Mouse (Mus musculus) MEL (cell line): ENCODE measurements around the gene Gm20388. TPM values are rescaled to one million over a fixed set of nuclear protein-coding genes. Genes with fewer than 3 reads are reported as not detected.
A peak's percentile ranks its signal among the peaks of the same experiment; 100 is the strongest.

ENCODE experiments used
- DNase-seq: peaks from one replicate; pipeline ENCODE4 v3.0.0; 2011; ENCODE audit warnings: low read depth, low spot score
- H3K27ac ChIP-seq: 2 replicates; pipeline ENCODE4 v1.5.1; 2012; ENCODE audit warnings: low read depth, mild to moderate bottlenecking, control low read depth, low read length, moderate library complexity; ENCODE audit not compliant: control insufficient read depth
- H3K27me3 ChIP-seq, 2 experiments: fragments of 150-350 bp in 1 of 2; sonication (generic) in 1 of 2; 2 replicates each; pipeline ENCODE4 v1.6.1; 2012; ENCODE audit warnings: low read length in 2 of 2, mild to moderate bottlenecking in 2 of 2, improper control_type of control experiment in 1 of 2, moderate library complexity in 1 of 2; ENCODE audit not compliant: insufficient read depth in 2 of 2, control insufficient read depth in 1 of 2
- H3K36me3 ChIP-seq, 2 experiments: 2 replicates each; pipeline ENCODE4 v1.6.1; 2012 to 2014; ENCODE audit warnings: low read length in 2 of 2, improper control_type of control experiment in 1 of 2, inconsistent platforms in 1 of 2, mild to moderate bottlenecking in 1 of 2; ENCODE audit not compliant: insufficient read depth in 2 of 2, control insufficient read depth in 1 of 2
- H3K4me1 ChIP-seq, 2 experiments: fragments of 150-350 bp in 1 of 2; sonication (generic) in 1 of 2; 2 replicates each; pipeline ENCODE4 v1.6.1; 2012; ENCODE audit warnings: low read length in 2 of 2, improper control_type of control experiment in 1 of 2, mild to moderate bottlenecking in 1 of 2; ENCODE audit not compliant: insufficient read depth in 2 of 2, control insufficient read depth in 1 of 2
- H3K4me3 ChIP-seq, 2 experiments: fragments of 150-350 bp in 1 of 2; sonication (generic) in 1 of 2; 2 replicates each; pipeline ENCODE4 v1.5.1; 2012; ENCODE audit warnings: low read depth in 2 of 2, low read length in 2 of 2, mild to moderate bottlenecking in 2 of 2, moderate library complexity in 2 of 2, control low read depth in 1 of 2, improper control_type of control experiment in 1 of 2; ENCODE audit not compliant: control insufficient read depth in 1 of 2, insufficient read depth in 1 of 2
- H3K79me2 ChIP-seq: 2 replicates; pipeline ENCODE4 v1.6.1; 2012; ENCODE audit warnings: mild to moderate bottlenecking, low read length, moderate library complexity; ENCODE audit not compliant: control insufficient read depth, poor library complexity, insufficient read depth
- H3K9ac ChIP-seq: 2 replicates; pipeline ENCODE4 v1.6.1; 2012; ENCODE audit warnings: low read depth, mild to moderate bottlenecking, control low read depth, low read length, moderate library complexity; ENCODE audit not compliant: control insufficient read depth, poor library complexity, severe bottlenecking
- H3K9me3 ChIP-seq: fragments of 150-350 bp; sonication (generic); replicated peaks from 2 replicates; pipeline ENCODE4 v1.6.1; 2012; ENCODE audit warnings: mild to moderate bottlenecking, low read length, improper control_type of control experiment, moderate library complexity; ENCODE audit not compliant: insufficient read depth
- BHLHE40 ChIP-seq: IDR thresholded peaks from 2 replicates; pipeline ENCODE4 v1.6.1; 2012; ENCODE audit warnings: low read depth, mild to moderate bottlenecking, inconsistent platforms, low read length, improper control_type of control experiment, borderline replicate concordance
- CHD1 ChIP-seq: IDR thresholded peaks from 2 replicates; pipeline ENCODE4 v1.6.1; 2012; ENCODE audit warnings: low read depth, mild to moderate bottlenecking, inconsistent platforms, low read length, improper control_type of control experiment
- CHD2 ChIP-seq: IDR thresholded peaks from 2 replicates; pipeline ENCODE4 v1.6.1; 2011; ENCODE audit warnings: low read length, improper control_type of control experiment
- E2F4 ChIP-seq: IDR thresholded peaks from 2 replicates; pipeline ENCODE4 v1.6.1; 2011; ENCODE audit warnings: low read depth, low read length, improper control_type of control experiment, borderline replicate concordance
- ELF1 ChIP-seq: IDR thresholded peaks from 2 replicates; pipeline ENCODE4 v1.6.1; 2014; ENCODE audit warnings: low read depth, mild to moderate bottlenecking, inconsistent platforms, low read length, improper control_type of control experiment, moderate library complexity
- EP300 ChIP-seq, 2 experiments: IDR thresholded peaks; 2 replicates each; pipeline ENCODE4 v1.6.1; 2011; ENCODE audit warnings: improper control_type of control experiment in 2 of 2, low read length in 2 of 2, low read depth in 1 of 2, mild to moderate bottlenecking in 1 of 2
- ETS1 ChIP-seq: IDR thresholded peaks from 2 replicates; pipeline ENCODE4 v1.6.1; 2012; ENCODE audit warnings: low read depth, mild to moderate bottlenecking, inconsistent platforms, low read length, improper control_type of control experiment, moderate library complexity
- KAT2A ChIP-seq: conservative IDR thresholded peaks from 2 replicates; pipeline ENCODE4 v1.6.1; 2012; ENCODE audit warnings: low read depth, low read length, improper control_type of control experiment, inconsistent platforms
- MAX ChIP-seq: IDR thresholded peaks from 2 replicates; pipeline ENCODE4 v1.6.1; 2011; ENCODE audit warnings: low read length, improper control_type of control experiment
- MEF2A ChIP-seq: IDR thresholded peaks from 2 replicates; pipeline ENCODE4 v1.6.1; 2014; ENCODE audit warnings: low read depth, mild to moderate bottlenecking, inconsistent platforms, low read length, improper control_type of control experiment; ENCODE audit not compliant: poor library complexity, insufficient replicate concordance, severe bottlenecking; ENCODE audit errors: extremely low read depth
- MXI1 ChIP-seq: IDR thresholded peaks from 2 replicates; pipeline ENCODE4 v1.6.1; 2011; ENCODE audit warnings: mild to moderate bottlenecking, low read depth, low read length, improper control_type of control experiment
- NRF1 ChIP-seq: IDR thresholded peaks from 2 replicates; pipeline ENCODE4 v1.6.1; 2014; ENCODE audit warnings: low read depth, mild to moderate bottlenecking, inconsistent platforms, low read length, improper control_type of control experiment, moderate library complexity; ENCODE audit not compliant: poor library complexity, insufficient read depth, severe bottlenecking
- RCOR1 ChIP-seq: IDR thresholded peaks from 2 replicates; pipeline ENCODE4 v1.6.1; 2012; ENCODE audit warnings: low read depth, mild to moderate bottlenecking, inconsistent platforms, low read length, improper control_type of control experiment
- SMC3 ChIP-seq: IDR thresholded peaks from 2 replicates; pipeline ENCODE4 v1.6.1; 2011; ENCODE audit warnings: low read depth, low read length, improper control_type of control experiment
- UBTF ChIP-seq: IDR thresholded peaks from 2 replicates; pipeline ENCODE4 v1.6.1; 2012; ENCODE audit warnings: low read depth, mild to moderate bottlenecking, inconsistent platforms, low read length, improper control_type of control experiment, moderate library complexity, borderline replicate concordance; ENCODE audit not compliant: insufficient read depth
- ZKSCAN1 ChIP-seq: IDR thresholded peaks from 2 replicates; pipeline ENCODE4 v1.6.1; 2012; ENCODE audit warnings: low read depth, mild to moderate bottlenecking, inconsistent platforms, low read length, improper control_type of control experiment, moderate library complexity
- ZMIZ1 ChIP-seq: IDR thresholded peaks from 2 replicates; pipeline ENCODE4 v1.6.1; 2012; ENCODE audit warnings: low read depth, mild to moderate bottlenecking, inconsistent platforms, low read length, improper control_type of control experiment, moderate library complexity
- ZNF384 ChIP-seq: IDR thresholded peaks from 2 replicates; pipeline ENCODE4 v1.6.1; 2012; ENCODE audit warnings: low read depth, mild to moderate bottlenecking, inconsistent platforms, low read length, improper control_type of control experiment
- polyA plus RNA-seq, 2 experiments: library from polyadenylated mRNA; stranded (reverse) in 1 of 2; unstranded in 1 of 2; fragments of >175 nt in 1 of 2; fragments of >200 nt in 1 of 2; gene quantifications; 2 replicates each; pipeline versions ENCODE4 v1.2.1 to v1.2.4; 2012; ENCODE audit warnings: low replicate concordance in 2 of 2, low read depth in 1 of 2; ENCODE audit not compliant: insufficient read length in 2 of 2, insufficient read depth in 1 of 2, missing spikeins in 1 of 2
- total RNA-seq: library from RNA; depleted of rRNA; stranded (reverse); fragments of 300-350 nt; gene quantifications from 2 replicates; pipeline ENCODE4 v1.2.3, GENCODE M21; 2012

Gene Gm20388
- total and polyA plus RNA-seq, 3 experiments, result 11.1 to 17.8 TPM; not detected in 1

GRCm38 (mm10) chr8:122720070-122720729 lies 2809.6 kb downstream of the Gm20388 start (continued):
- TF ChIP-seq BHLHE40 (peak; percentile 79), MEF2A (peak; percentile 53; the same call in 1 of the 2 replicates)

GRCm38 (mm10) chr8:122720811-122721640 lies 2810.4 kb downstream of the Gm20388 start:
- Histone ChIP-seq H3K27me3 (no peaks in the 10 kb centered on the region), H3K9ac (peak overlapping the region; percentile 15), H3K4me3 (no peak overlapping the region), H3K9me3 (no peaks in the 10 kb centered on the region), H3K36me3 (peaks cover 0 to 37% of the 10 kb centered on the region in 2 experiments; a peak in 2 of 4 replicates), H3K4me1 (peaks cover 22 to 49% of the 10 kb centered on the region in 2 experiments), H3K79me2 (no peaks in the 10 kb centered on the region), H3K27ac (peak overlapping the region; percentile 27)
- TF ChIP-seq EP300 (IDR thresholded peaks at IDR 0.05; ENCODE audit: low read depth in 1 of 2, low read length in 2 of 2) (no peak), CHD1 (0 out of 2 replicates have a peak, but pooled peaks have one; percentile 33), ETS1 (0 out of 2 replicates have a peak, but pooled peaks have one; percentile 6), UBTF (no peak), E2F4 (no peak), MAX (0 out of 2 replicates have a peak, but pooled peaks have one; percentile 45), ELF1 (0 out of 2 replicates have a peak, but pooled peaks have one; percentile 10), SMC3 (0 out of 2 replicates have a peak, but pooled peaks have one; percentile 1)
- DNase-seq, result peak; percentile 74

GRCm38 (mm10) chr8:122725187-122725586 lies 2814.5 kb downstream of the Gm20388 start:
- Histone ChIP-seq H3K9me3 (no peaks in the 10 kb centered on the region), H3K9ac (no peak overlapping the region), H3K79me2 (no peaks in the 10 kb centered on the region), H3K27ac (no peak overlapping the region), H3K4me3 (no peak overlapping the region), H3K27me3 (no peaks in the 10 kb centered on the region)
- no peak for TF ChIP-seq KAT2A
- no peak for TF ChIP-seq ZMIZ1
- TF ChIP-seq RCOR1, result no peak
- no peak for TF ChIP-seq NRF1
- 0 out of 2 replicates have a peak, but pooled peaks have one; percentile 20 for TF ChIP-seq ELF1
- no peak for TF ChIP-seq EP300 (IDR thresholded peaks at IDR 0.05; ENCODE audit: low read depth in 1 of 2, low read length in 2 of 2)
- no peak for TF ChIP-seq SMC3
- TF ChIP-seq MXI1, result no peak
- peak; percentile 89 for TF ChIP-seq ZKSCAN1
- no peak for TF ChIP-seq CHD2
- TF ChIP-seq ZNF384, result no peak
- TF ChIP-seq, all 39 proteins: peak for 2
- Histone ChIP-seq H3K4me1 (peaks cover 23 to 31% of the 10 kb centered on the region in 2 experiments), H3K36me3 (peaks cover 0 to 15% of the 10 kb centered on the region in 2 experiments; a peak in 2 of 4 replicates)
- DNase-seq, result no peak
